Mouse (Mus musculus): Measurements from ENCODE around the gene Gldc.

- TF ChIP-seq CTCF (conservative IDR thresholded peaks at IDR 0.05; ENCODE audit: insufficient read depth, insufficient read length, low read depth, low read length) (no peak), POLR2A (IDR thresholded peaks at IDR 0.05; ENCODE audit: low read depth, low read length) (no peak)
Measured at GRCm38 (mm10) chr19:30108616-30109015, 66.6 kb downstream of the Gldc start.
